Mouse (Mus musculus) heart, embryonic 14.5 days (tissue): ENCODE measurements around the gene Stac3. TPM values are rescaled to one million over a fixed set of nuclear protein-coding genes. Genes with fewer than 3 reads are reported as not detected.

Source experiments
- ATAC-seq: fragments of 200-750 bp; cut with Nextera tagmentation; 2 replicates; pipeline ENCODE4 v1.8.0; 2017; ENCODE audit warnings: low read depth, moderate TSS enrichment; ENCODE audit not compliant: insufficient number of reproducible peaks, insufficient read depth, low FRiP score
- H3K27ac ChIP-seq, 2 experiments: fragments of 200-500 bp in 1 of 2; fragments of 300-500 bp in 1 of 2; sonication (generic) in 1 of 2; replicated peaks in 1 of 2; 2 replicates each; pipeline ENCODE4 v1.5.1; 2012 to 2014; ENCODE audit warnings: low read depth in 2 of 2, low read length in 2 of 2, control low read depth in 1 of 2, mild to moderate bottlenecking in 1 of 2, mixed read lengths in 1 of 2; ENCODE audit not compliant: control insufficient read depth in 1 of 2, insufficient read depth in 1 of 2
- H3K27me3 ChIP-seq: fragments of 300-500 bp; sonication (generic); 2 replicates; pipeline ENCODE4 v1.6.1; 2014; ENCODE audit warnings: mild to moderate bottlenecking, low read length, control low read depth; ENCODE audit not compliant: control insufficient read depth, insufficient read depth
- H3K36me3 ChIP-seq: fragments of 300-500 bp; sonication (generic); 2 replicates; pipeline ENCODE4 v1.6.1; 2014; ENCODE audit warnings: mild to moderate bottlenecking, control low read depth, low read length, mixed read lengths; ENCODE audit not compliant: control insufficient read depth, insufficient read depth
- H3K4me1 ChIP-seq, 2 experiments: fragments of 200-500 bp in 1 of 2; fragments of 300-500 bp in 1 of 2; sonication (generic) in 1 of 2; 2 replicates each; pipeline ENCODE4 v1.6.1; 2012 to 2014; ENCODE audit warnings: low read length in 2 of 2, control low read depth in 1 of 2, mixed read lengths in 1 of 2; ENCODE audit not compliant: control insufficient read depth in 2 of 2, insufficient read depth in 2 of 2
- H3K4me2 ChIP-seq: fragments of 300-500 bp; sonication (generic); 2 replicates; pipeline ENCODE4 v1.6.1; 2014; ENCODE audit warnings: mild to moderate bottlenecking, low read length
- H3K4me3 ChIP-seq, 2 experiments: fragments of 200-500 bp in 1 of 2; fragments of 300-500 bp in 1 of 2; sonication (generic) in 1 of 2; 2 replicates each; pipeline ENCODE4 v1.5.1; 2012 to 2014; ENCODE audit warnings: low read length in 2 of 2, mild to moderate bottlenecking in 2 of 2, control low read depth in 1 of 2, low read depth in 1 of 2, moderate library complexity in 1 of 2; ENCODE audit not compliant: control insufficient read depth in 1 of 2, insufficient read depth in 1 of 2
- H3K9ac ChIP-seq: fragments of 300-500 bp; sonication (generic); 2 replicates; pipeline ENCODE4 v1.6.1; 2014; ENCODE audit warnings: mild to moderate bottlenecking, low read length
- H3K9me3 ChIP-seq: fragments of 300-500 bp; sonication (generic); 2 replicates; pipeline ENCODE4 v1.6.1; 2016; ENCODE audit warnings: low read length, control low read depth; ENCODE audit not compliant: control insufficient read depth
- WGBS: fragments of 180-500 bp; shearing (Covaris S2); extraction: QIAGEN DNeasy Blood & Tissue Kit; methylation state at CpG from one replicate; pipeline ENCODE4 v1.1.7; 2014; 5-methylcytosine and 5-hydroxymethylcytosine counted together
- polyA plus RNA-seq: library from polyadenylated mRNA; unstranded; fragments of >200 nt; fragmentation: Nextera tagmentation; extraction: Ambion mirVana; gene quantifications from 2 replicates; pipeline ENCODE4 v1.2.1, GENCODE M21; 2014

Gene Stac3
- 0.31 TPM in 1 of 2 replicates, not detected in the other for polyA plus RNA-seq

DNA sequence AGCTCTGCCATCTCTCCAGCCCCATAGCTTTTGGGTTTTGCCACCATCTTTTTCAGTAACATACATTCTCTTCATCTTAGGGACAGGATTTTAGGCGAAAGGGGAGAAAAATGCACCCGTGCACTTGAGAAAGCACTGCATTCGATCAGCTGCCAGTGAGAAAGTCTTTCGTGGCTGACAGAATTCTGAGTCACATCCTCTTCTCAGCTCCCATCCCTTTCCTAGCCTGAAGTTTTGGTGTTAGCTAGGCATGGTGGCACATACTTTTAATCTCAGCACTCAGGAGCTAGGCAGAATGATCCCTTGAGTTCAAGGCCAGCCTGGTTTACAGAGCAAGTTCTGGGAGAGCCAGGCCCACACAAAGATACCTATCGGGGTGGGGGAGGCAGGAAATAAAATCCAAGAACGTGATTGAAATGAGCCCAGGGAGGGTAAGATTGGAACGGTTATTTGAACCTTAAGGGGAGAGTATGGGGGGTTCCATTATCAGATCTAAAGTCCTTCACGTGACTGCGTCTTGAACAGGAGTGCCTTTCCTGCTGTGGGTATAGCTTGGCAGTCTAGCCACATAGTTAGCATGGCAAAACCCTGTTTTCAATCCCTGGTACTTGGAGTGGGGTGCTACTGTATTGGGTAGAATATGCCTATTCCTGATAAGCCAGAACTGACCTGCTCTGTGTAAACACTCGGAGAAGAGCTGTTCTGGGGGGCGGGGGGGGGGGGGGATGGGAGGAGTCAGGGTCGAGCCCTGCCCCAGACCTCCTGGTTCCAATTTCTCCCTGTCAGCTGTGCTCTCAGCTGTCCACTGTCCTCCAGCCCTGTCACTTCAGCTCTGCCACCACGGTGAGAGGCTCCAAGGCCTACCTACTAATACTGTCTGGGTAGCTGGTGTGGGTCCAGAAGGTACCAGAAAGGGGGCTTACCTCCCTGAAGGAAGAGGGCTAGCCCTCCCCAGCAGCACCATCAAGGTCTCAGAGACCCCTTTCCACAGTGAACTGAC lies at the start of gene Stac3:
Gene Stac3, plus strand, starts transcription at position 793 of the 1,000 bp plus-strand sequence.
- H3K9ac ChIP-seq = no peak within 1 kb of the TSS
- no peaks in the 10 kb centered on the region for H3K4me1 ChIP-seq
- 63% methylated on average over 13 of the region's 13 CpGs for WGBS
- no peaks in the 10 kb centered on the region for H3K9me3 ChIP-seq
- no peak within 1 kb of the TSS for H3K4me2 ChIP-seq
- no peaks in the 10 kb centered on the region for H3K27me3 ChIP-seq
- no peak within 1 kb of the TSS for H3K4me3 ChIP-seq
- no peak within 1 kb of the TSS for H3K27ac ChIP-seq
- H3K36me3 ChIP-seq = peaks cover 58% of the 10 kb centered on the region
- ATAC-seq = no peak

DNA sequence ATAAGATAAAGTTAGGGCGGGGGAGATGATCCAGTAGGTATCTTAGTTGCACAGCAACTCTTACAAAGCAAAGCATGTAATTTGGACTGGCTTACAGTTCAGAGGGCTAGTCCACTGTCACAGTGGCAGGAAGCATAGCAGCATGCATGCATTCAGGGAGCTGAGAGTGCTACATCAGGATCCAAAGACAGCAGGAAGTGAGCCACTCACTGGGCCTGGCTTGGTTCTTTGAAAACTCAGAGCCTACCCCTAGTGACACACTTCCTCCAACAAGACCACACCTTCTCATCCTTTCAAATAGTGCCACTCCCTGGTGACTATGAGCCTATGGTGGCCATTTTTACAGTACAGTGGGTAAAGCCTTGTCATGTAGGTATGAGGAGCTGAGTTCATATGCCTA lies 47.8 kb upstream of the Stac3 start:
- ATAC-seq = no peak
- Histone ChIP-seq H3K27ac (no peak overlapping the region), H3K36me3 (peaks cover 74% of the 10 kb centered on the region), H3K9ac (no peak overlapping the region), H3K4me2 (no peak overlapping the region), H3K4me3 (no peak overlapping the region), H3K9me3 (no peaks in the 10 kb centered on the region), H3K4me1 (no peaks in the 10 kb centered on the region), H3K27me3 (no peaks in the 10 kb centered on the region)
- 92% methylated on average over 1 of the region's 1 CpGs for WGBS

DNA sequence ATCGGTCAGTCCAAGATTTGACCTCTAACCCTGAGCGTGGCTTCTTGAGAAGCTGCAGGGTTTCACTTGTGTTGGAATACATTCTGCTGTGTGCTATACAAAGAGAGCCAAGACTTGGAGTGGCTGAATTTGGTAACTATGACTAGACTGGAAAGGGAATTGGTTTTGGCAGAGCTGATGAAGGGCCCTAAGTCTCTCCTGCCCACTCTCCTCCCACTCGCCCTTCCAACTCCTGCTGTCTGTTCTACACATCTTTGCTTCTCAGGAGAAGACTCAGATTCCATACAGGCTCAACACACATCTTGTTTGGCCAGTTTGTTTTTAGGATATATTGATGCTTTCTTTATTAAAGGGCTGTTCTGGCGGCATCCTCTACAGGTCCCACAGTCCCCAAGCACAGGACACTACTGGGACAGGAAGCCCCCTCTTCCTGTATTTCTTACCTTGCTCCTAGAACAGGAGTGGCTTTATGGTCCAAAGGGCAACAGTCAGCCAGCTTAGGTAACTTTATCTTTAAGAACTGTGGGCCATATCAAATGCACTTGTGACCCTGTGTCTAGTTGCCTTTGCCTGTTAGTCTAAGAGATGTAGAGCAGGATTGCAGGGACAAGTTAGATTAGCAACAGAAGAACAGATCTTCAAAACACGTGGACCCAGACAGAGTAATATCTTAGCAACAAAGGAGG lies 38.9 kb upstream of the Stac3 start:
- Histone ChIP-seq H3K4me2 (no peak overlapping the region), H3K4me3 (no peak overlapping the region), H3K9me3 (no peaks in the 10 kb centered on the region), H3K9ac (no peak overlapping the region), H3K4me1 (no peaks in the 10 kb centered on the region), H3K27me3 (no peaks in the 10 kb centered on the region), H3K27ac (no peak overlapping the region), H3K36me3 (peaks cover 94% of the 10 kb centered on the region)
- no peak for ATAC-seq
- WGBS = 89% methylated on average over 5 of the region's 5 CpGs

DNA sequence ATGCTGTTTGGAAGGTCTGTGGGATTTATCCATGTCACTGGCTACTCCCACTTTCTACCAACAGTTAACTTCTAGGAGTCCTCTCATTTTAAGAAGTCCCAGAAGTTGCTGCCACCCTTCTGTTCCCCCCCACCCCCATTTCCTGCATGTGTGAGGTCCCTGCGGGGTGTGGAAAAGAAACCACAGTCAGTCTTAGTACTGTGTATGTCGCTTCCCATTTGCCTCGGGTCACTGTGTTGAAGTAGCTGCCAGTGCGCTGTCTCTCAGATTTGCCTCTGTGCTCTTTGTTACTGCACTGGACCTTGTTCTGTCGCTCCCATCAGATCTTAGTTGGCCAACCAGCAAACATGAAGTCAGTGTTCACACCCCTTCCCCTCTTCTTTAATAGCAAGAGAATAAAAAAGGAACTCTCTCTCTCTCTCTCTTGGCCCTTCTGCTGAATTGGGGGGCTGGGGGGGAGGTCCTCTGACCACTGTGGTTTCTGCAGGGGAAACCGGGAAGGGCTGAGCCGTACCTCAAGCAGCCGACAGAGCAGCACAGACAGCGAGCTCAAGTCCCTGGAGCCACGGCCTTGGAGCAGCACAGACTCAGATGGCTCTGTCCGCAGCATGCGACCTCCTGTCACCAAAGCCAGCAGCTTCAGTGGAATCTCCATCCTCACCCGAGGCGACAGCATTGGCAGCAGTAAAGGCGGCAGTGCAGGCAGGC lies 30.1 kb upstream of the Stac3 start:
- Histone ChIP-seq H3K4me3 (no peak overlapping the region), H3K4me1 (peaks cover 3 to 20% of the 10 kb centered on the region in 2 experiments), H3K27ac (peak overlapping the region in 1 of 2 experiments; percentile 24; a peak in 1 of 4 replicates), H3K36me3 (peaks cover 63% of the 10 kb centered on the region), H3K9me3 (no peaks in the 10 kb centered on the region), H3K9ac (no peak overlapping the region), H3K4me2 (no peak overlapping the region), H3K27me3 (no peaks in the 10 kb centered on the region)
- ATAC-seq = no peak
- 48% methylated on average over 15 of the region's 15 CpGs for WGBS

DNA sequence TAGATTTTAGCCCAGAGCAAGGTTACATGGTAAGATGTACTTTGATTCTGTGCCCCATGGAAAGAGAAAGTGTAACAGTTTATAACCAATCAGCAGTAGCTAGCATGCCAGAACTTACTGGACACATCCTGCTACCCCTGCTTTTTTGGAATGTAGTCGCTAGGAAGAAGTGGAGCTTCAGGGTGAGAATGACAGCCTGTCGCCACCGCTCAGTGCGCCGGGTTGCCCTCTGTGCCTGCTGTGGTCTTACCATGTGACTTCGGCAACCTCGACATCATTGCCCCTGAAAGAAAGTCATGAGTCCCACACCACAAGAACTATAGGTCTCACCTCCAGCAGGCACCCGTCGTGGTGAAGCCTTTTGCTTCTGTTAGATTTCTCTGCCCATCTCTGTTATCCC lies 28.8 kb upstream of the Stac3 start:
- H3K4me1 ChIP-seq = peaks cover 3 to 20% of the 10 kb centered on the region in 2 experiments
- H3K4me2 ChIP-seq = no peak overlapping the region
- 37% methylated on average over 9 of the region's 9 CpGs for WGBS
- no peak overlapping the region for H3K27ac ChIP-seq
- no peak overlapping the region for H3K4me3 ChIP-seq
- H3K36me3 ChIP-seq = peaks cover 68% of the 10 kb centered on the region
- H3K9me3 ChIP-seq = no peaks in the 10 kb centered on the region
- H3K27me3 ChIP-seq = no peaks in the 10 kb centered on the region
- no peak overlapping the region for H3K9ac ChIP-seq
- peak; percentile 66; the same call in 1 of the 2 replicates for ATAC-seq

DNA sequence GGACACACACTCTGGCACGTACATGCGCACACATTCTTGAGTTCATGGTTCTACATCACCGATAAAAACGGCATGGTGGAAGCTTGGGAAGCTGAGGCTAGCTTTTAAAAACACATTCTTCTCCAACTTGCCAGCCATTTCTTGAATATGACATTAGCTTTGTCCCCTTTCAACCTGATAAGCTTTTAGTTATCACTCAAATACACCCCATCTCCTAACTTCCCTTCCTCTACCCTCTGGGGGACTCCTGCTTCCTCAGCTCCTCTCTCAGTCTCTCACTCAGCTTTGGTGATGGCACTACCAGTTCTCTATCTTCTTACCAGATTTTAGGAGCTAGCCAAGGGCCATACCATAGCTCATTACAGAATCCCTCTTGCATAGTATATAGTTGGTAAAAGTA lies 26.3 kb upstream of the Stac3 start:
- ATAC-seq = no peak
- 93% methylated on average over 4 of the region's 4 CpGs for WGBS
- Histone ChIP-seq H3K27me3 (no peaks in the 10 kb centered on the region), H3K4me3 (no peak overlapping the region), H3K4me1 (peaks cover 3 to 20% of the 10 kb centered on the region in 2 experiments), H3K9ac (no peak overlapping the region), H3K9me3 (no peaks in the 10 kb centered on the region), H3K4me2 (no peak overlapping the region), H3K36me3 (peaks cover 67% of the 10 kb centered on the region), H3K27ac (no peak overlapping the region)

DNA sequence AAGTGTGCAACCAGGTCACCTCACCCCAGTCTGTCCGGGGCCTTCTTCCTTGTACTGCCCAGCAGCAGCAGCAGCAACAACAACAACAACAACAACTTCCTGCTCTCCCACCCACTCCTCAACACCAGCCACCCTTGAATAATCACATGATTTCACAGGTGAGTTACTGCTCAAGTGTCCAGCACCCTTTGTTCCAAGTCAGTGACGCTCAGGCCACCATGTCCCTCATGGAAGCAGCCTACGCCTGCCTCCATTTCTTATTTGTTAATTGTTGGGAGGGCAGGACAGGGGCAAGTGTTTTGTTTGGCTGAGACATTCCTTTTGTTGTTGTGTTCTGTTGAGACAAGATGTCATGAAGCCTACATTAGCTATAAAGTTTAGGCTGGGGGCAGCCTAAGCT lies 24.9 kb upstream of the Stac3 start:
- Histone ChIP-seq H3K4me1 (peaks cover 3 to 10% of the 10 kb centered on the region in 2 experiments), H3K27me3 (no peaks in the 10 kb centered on the region)
- WGBS = 92% methylated on average over 3 of the region's 3 CpGs

More for the DNA sequence above, 24.9 kb upstream of the Stac3 start:
- H3K4me3 ChIP-seq = no peak overlapping the region
- no peak for ATAC-seq
- no peak overlapping the region for H3K9ac ChIP-seq
- H3K4me2 ChIP-seq = no peak overlapping the region
- peaks cover 72% of the 10 kb centered on the region for H3K36me3 ChIP-seq
- H3K27ac ChIP-seq = no peak overlapping the region
- no peaks in the 10 kb centered on the region for H3K9me3 ChIP-seq
